Mouse (Mus musculus): ENCODE data around the gene Trib2.
A peak's percentile ranks its signal among the peaks of the same experiment; 100 is the strongest.

Trib2 gene

DNA sequence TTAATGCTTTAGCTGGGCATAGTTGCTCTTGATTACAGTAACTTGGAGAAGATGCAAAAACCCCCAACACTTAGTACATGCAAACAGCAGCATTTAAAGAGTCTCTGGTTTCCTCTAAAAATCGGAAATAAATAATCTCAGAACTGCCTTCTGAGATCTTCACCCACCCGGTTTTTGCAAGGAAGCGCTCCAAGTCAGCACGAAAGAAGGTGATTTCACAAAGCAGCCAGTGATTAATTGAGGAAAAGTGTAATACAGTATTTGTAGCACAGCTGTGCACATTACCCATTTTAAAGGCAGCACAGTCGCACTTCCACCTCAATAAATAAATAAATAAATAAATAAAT lies 2.9 kb downstream of the Trib2 start:
- DNase-seq, result no peak

DNA sequence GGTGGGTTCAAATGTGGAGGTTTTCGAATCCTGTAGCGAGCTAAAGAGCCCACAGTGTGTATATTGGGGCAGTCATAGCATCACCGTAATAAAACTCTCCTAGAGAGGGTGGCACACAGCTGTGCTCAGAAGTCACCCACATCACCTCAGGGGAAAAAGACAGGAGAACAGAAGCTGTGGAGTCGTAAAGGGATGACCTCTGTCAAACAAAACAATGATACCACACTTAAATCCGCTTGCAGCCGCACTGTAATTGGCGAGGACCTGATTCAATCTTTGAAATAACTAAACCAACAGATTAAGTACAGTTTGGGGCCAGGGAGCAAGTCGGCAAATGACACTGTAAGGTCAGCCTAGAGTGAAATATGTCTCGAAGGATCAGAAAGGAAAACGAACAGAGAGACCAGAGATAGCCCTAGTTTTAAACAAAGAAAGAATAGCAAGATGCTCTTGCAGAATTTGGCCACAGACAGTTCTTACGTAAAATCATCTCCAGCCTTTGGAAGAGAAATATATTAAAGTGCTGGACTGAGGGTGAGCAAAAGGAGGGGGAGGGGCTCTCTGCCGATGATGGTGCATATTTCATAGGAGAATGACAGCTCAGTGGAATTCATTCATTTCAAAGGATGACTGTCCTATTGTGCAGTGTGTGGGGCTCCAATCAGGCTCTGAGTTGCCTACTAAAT lies 3.4 kb downstream of the Trib2 start:
- DNase-seq, result peak; percentile 48 to 66

DNA sequence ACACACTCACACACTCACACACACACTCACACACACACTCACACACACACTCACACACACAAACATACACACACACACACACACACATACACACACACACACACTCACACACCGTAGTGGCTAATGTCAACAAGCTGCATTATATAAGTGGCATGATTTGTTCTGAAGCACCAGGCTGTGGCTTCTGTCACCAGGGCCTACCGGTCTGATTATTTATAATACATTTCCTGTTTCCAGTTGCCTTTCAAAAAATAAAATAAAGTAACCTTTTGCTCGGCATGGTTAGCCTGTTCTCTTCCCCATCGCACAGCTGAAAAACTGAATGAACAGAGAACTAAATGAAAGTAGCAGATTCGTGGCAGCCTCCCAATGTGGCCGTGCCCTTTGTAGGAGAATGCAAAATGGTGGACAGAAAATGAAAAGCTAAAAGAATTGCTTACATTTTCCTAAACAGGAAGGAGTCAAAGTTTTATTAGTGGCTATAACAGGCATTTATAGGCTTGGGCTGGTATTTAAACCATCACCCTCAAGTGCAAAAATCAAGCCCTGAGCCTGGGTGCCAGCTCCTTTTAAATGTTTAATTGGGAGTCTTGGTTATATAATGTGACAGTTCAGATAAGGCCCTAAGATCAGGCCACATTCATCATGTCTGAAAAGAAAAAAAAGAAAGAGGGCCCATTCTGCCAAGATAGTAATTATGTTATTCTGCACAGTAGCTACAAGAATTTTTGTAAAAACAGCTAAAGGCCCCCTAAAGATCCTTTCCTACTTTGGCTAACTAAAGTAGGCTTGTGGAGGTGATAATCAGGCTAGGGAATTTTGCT lies 4.4 kb downstream of the Trib2 start:
- peak; percentile 31 to 42 for DNase-seq

DNA sequence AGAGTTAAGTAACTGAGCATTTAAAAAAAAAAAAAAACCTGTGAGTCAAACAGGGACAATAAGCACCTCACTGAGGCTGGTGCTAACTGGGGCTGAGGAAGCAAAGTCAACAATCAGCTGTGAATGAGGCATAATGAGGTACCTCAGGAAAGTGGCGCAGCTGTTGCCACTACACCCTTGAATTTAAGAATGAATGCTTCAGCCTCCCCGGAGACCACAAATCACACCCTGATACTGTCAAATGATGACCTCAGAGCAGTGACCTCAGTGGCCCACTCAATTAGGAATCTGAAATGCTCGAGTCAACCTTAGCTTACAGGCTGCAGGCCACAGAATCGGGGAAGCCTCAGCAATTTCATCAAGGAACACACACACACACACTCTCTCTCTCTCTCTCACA lies 5.0 kb downstream of the Trib2 start:
- peak; percentile 50 to 55 for DNase-seq

DNA sequence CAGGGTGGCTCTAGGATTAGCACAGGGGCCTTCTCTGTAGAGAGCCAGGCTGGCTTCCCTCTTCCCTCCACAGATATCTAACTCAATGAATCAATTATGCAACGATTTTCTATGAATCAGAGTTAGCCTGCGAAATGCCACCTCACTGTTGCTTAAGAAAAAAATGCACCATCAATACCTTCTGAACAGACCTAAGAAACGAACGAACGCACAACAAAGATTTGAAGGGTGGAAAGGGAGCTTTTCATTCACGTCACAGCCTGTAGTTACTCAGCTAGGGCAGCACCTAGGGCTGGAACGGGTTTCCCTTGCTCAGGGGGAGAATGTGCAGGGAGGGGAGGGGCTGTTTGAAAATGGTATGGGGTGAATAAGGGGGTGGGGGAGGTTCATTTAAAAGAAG lies 5.8 kb downstream of the Trib2 start:
- no peak for DNase-seq

DNA sequence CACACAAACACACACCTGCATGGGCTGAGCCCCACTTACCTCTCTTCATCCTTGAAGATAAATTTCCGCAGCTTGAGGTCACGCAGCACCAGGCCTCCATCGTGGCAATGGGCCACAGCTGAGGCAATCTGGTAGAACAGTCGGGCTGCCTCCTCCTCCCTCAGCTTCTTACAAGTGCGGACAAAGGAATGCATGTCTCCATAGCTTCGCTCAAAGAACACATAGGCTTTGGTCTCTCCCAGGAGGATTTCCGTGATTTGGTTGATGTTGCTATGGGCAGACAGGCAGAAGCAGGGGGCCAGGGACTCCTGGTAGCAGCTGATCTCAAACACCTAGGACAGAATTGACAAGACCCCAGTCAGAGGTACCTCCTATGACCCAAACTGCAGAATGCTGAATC lies 7.1 kb downstream of the Trib2 start:
- DNase-seq, result no peak

DNA sequence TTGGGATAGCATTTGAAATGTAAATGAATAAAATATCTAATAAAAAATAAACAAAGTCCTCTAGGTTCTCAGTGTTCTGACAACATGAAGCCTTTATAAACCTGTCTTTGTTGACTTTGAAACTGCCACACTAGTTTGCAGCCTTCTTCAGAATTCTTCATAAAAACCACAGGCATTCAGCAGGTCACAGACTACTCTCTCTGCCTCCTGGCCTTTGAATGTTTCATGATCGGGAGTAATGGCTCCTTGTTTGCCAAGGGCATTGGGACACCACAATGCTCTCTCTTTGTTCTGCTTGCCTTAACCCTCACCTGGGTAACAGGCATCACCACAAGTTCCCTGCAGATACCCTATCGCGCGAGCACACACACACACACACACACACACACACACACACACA lies 7.5 kb downstream of the Trib2 start:
- DNase-seq, result no peak

DNA sequence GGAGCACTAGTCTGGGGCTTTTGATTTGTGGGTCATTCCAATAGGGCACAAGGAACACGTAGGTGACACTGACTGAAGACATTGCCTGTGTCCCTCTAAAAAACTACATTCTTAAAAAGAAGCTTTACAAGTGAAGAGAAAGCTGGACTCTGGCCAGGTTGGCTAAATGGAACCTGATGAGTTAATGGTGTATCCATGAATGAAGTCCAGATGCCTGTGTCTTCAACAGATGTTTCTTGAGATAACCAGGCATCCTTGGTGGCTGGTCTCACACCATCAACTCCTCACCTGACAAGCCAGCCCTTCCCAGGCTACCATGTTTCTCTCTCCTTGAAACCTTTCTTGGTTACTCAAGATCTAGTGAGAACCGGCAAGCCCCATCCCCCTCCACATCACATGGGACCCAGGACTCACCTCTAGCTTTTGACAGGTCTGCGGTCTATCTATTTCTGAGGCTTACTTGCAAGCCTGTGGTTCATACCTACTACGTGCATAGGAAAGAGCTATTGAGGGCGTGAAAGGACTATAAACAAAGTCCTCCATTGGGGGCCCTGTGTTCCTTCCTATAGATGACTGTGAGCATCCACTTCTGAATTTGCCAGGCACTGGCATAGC lies 8.4 kb downstream of the Trib2 start:
- DNase-seq, result no peak

DNA sequence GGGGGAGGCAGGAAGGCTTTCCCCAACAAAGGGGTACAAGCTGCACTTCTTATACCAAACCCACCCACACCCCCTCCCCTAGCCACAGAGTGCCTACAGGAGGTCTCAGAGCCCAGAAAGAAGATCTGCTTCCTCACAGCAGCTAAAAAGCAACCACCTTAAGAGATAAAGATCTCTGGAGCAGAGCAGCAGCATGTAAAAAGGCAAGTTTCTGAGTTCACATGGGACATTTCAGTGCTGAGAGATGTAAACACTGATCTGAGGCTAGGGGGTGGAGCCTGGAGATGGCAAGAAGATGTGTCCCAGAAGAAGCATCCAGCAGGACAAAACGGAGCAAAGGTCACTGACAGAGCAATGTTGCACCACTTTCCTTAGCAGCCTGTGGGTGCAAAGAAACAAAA lies 11.8 kb downstream of the Trib2 start:
- peak; percentile 63 to 86 for DNase-seq

DNA sequence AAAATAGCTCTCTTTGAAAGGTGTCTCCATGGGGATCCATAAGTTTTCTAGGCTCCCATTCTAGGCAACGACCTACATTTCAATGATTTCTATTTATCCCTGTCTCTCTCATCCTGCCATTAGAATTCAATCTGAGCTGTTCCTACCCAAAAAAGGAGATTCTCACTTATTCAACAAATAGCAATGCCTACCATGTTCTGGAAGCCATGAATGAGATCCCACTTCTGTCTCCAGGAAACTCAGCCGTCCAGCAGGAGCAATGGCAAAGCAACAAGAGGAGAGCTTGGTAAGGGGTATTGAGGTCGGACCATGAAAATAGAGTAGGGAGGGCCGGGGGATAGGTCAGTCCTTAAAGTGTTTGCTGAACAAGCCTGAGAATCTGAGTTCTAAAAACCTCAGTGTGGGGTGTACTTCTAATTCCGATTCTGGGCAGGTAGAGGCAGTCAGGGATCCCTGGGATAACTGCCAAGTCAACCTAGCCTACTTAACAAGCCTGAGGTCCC lies 12.7 kb downstream of the Trib2 start:
- no peak for DNase-seq

DNA sequence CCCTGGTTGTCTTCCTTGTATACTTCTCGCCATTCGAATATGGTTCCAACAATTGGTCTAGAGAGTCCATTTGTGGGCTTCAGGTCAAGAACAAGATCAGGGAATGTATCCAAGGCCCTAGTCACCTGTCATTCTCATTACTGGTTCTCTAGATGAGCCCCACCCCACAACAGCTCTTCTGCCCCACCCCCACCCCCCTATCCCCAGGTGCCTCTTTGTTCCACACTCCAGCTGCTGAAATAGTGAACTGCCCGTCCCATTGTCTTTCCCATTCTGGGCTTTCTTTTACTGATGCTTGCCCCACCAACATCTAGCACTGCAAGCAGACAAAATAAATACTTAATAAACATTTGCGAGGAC lies 15.2 kb downstream of the Trib2 start:
- DNase-seq, result no peak

DNA sequence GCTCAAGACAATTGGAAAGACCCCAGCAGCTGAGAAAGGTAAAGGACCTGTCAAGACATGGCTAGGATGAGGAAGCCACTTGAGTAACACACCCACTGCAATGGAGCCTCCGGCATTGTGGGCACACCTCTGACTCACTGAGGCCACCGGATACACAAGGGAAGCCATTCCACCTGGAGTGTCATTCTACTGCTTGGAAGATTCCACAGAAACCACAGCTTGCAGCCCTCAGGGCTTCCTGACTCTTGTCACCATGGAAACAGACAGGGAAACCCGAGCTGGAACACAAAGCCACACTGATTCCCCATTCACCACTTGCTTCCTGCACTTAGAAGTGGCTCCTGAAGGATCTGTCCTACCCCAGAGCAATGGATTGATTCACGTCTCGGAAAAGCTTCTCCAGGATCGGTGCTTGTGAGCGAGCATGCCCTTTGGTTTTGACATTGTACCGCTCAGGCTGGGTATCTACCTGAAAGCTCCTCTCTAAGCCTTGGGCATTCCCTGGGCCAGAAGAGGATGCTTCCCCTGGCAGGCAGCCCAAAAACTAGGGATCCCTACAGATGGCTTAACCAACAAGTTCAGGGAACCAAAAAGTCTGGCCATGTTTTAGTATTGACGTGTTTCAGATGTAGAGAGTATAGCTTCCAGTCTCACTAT lies 15.7 kb downstream of the Trib2 start:
- peak; percentile 51 to 68 for DNase-seq

DNA sequence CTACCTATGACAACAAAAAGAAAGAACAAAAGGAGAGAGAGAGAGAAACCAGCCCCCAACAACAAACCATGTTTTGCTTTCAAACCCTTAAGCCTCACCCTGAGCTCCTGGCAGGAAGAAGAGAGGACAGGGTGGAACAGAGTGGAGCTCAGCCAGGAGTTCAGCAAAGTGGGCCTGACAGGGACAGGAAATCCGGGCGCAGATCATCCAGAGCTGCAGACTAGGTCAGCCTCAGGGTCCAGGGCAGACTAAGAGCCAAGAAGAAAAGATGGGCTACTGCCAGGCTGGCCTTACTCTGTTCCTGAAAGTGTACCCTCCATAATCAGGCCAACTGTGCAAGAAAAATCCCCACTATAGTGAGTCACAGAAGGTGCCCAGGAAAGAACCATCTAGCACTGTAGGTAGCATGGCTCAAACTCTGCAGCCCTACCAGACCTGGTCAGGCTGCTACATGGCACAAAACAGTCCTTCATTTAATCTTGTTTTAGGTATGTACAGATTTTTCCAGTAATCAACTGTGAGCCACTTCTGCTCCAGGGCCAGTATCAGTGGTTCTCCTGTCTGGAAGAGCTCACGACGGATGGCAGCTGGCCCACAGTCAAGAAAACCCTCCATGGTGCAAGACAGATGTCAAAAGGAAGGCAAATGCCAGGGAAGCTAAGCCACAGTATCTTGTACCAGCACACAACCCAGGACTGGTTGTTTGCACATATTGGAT lies 16.4 kb downstream of the Trib2 start:
- peak; percentile 76 to 86 for DNase-seq

DNA sequence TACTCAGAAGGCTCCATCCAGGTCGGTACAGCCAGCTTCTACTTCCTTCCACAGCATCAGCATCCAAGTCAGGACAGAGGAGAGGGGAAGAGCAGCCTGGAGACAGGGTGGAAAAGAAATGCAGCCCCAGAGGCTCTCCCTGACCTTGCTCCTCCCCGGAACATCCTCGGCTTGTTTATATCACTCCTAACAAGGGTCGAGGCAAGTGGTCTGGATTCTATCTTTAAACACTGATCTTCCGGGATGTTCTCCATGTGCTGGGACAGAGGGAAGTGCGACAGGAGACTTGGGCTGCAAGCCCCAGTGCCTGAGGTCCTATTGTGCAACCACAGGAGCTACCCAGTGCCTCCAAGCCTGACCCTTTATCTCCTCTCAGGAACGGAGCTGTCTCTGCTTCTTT lies 18.7 kb downstream of the Trib2 start:
- DNase-seq, result peak; percentile 37 to 79

DNA sequence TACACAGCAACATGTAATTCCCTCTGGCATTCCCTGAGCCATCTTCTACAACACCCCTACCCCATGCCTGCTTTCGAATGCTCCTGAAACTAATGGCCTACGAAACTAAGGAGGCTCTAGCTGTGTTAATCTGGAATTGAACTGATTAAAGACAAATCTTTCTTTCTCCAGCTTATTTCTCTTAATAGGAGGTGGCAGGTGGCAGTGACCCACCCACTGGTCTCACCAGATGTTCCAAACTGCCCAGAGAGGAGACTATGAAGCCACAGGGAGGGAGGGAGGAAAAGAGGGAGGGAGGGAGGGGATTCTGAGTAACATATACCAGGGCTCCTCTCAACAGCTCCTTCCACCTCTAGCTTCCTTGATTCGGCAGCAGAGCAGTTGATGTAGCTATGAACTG lies 20.8 kb downstream of the Trib2 start:
- no peak for DNase-seq

DNA sequence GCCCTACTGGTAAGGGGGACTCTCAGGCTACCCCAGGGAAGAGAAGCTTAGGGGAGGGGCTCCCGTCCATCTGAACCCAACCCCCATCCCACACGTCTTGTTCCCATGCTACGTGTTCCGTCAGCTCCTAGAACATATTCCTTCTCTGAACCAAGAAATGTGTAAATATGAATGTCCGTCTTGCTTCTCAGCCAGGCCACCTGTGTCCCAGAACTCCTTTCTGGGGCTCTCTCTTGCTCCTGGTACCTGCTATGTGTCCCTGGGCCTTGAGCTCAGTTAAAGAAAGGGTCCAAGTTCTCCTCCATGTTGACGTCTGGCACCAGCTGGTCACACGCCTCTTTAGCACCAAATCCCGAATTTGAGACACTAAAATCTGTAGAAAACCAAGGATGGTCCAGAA lies 23.4 kb downstream of the Trib2 start:
- no peak for DNase-seq

DNA sequence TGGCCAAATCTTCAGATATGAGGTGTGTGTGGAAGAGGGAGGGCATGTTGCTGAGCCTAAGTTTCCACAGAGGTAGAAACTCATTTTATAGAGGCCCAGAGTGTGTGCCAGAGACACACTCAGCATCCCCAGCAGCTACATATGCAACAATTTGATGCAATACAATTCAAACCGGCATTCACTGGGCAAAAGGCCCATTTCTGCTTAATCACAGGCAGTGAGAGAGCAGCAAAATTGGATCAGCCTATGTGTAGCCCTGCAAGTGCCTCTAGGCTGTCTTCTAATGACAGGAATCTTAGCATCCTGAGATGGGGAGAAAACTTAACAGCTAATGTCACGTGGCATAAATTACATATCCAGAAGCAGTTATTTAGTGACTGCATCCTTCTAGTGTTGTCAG lies 26.5 kb downstream of the Trib2 start:
- DNase-seq, result no peak

DNA sequence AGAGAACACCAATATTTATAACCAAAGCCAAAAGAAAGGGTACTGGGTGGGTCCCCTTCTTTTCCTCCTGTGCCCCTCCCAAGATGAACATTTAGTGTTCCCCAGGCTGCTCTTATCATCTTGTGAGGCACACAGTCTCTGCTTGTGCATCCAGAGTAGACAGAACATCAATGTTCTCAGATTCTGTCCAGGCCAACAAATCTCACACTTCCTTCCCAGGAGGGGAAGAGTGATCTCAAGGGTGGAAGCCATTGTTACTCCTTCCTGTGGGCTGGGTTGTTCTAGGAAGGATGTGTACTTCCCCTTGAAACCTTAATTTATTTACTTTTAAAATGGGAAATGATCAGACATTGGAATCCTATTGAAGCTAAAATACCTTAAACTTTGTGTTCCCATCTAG lies 39.7 kb downstream of the Trib2 start:
- DNase-seq, result peak in 1 of 2 experiments; percentile 65

DNA sequence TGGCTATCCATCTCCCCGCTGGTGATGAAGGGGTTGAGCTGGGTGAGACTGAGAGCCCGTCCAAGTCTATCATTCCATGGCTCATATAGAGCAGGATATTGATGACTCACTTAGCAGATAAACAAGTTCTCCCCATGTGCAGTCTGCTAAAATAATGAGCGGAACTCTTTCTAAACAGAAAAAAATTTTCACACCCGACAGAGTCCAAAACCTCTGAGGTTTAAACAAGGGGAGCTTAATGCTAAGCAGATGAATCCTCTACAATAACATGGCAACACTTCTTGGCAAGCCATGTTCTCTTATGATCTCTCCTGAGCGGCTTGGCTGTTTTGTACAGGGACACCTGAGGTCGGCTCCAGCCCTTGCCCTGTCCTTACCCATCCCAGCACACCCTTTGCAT lies 45.0 kb downstream of the Trib2 start:
- no peak for DNase-seq

DNA sequence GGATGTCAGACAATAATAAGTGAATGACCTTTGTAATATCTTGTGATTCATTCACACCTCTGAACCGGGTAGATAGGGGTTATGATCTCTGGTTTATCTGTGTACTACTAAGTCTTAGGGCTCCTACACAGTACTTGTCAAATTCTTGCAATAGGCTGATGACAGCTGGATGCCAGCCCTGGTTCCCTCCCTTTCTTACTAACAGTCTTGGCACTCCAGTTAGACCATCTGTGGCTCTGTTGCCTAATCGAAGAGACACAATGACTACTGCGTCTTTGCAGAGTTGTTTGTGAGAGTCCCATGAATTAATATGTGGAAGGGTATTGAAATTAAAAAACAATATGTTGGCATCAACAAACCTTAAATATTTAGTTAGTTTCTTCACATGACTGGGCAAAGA lies 48.2 kb downstream of the Trib2 start:
- no peak for DNase-seq

DNA sequence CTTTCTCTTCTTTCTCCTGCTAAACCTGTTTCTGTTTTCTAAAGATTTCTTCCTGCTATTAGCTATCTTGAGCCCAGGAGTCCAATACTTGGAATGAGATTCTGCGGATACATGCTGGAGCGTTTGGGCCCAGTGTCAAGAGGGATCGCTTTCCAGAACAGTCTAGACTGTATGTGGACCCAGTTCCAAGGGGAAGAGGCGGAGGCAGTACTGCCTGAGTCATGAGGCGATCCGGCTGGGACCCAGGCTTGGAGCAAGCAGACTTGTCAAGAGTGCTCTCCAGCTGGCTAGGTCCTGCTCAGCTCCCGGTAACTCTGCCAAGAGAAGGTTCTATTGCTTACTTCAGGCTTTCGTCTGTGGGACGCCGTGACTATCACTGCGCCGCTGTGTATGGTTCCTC lies 50.7 kb downstream of the Trib2 start:
- DNase-seq, result peak; percentile 39 to 44

DNA sequence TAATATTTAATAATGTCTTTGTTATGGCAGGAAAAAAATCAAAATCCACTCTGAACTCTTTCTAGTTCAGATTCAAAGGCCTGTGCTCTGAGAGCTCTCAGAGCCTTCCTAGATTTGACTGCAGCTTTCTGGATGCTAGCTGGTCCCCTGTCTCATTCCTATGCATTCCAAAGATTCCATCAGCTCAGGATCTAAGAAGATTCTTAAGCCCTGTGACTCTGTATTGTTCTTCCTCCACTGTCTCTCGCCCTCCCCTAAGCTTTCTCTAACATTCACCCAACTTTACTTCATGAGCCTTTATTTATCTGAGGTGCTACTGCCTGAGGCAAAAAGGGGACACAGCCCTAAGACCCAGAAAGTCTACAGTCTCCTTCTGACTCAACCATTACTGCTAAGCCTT lies 51.5 kb downstream of the Trib2 start:
- no peak for DNase-seq

Data from kidney, postnatal 36 days (tissue).